Mouse (Mus musculus): Measurements from ENCODE around the gene Srcap. TPM values are rescaled to one million over a fixed set of nuclear protein-coding genes. Genes with fewer than 3 reads are reported as not detected.

Gene Srcap
- polyA plus RNA-seq, 1 experiment from 2014 or later = 52.1 TPM

DNA sequence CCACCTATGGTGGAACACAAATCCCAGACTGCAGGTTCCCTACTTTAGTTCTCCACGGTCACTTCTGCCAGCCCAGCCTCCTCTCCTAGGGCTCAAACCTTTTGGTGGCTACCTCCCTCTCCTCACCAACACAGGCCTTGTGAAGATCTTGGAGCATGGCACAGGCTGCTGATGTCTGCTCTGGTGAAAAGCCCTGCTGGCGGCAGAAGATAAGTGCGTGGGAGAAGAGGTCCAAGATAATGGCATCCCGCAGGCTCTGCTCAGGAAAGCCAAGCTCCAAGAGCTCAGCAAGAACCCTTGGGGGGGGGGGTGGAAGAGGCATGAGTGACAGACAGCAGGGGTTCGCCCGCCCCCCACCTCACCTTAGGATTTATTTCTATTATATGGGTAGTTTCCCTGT, 74.4 kb downstream of the Srcap start:
- Histone ChIP-seq H3K27me3 (ENCODE audit: control insufficient read depth, insufficient read depth, low read length) (no peaks in the 10 kb centered on the region), H3K4me3 (ENCODE audit: low read depth, low read length) (no peak overlapping the region), H3K4me2 (no peak overlapping the region), H3K27ac (ENCODE audit: low read depth, low read length) (no peak overlapping the region), H3K36me3 (ENCODE audit: control insufficient read depth, insufficient read depth, low read length) (peaks cover 16% of the 10 kb centered on the region), H3K9ac (ENCODE audit: low read length) (no peak overlapping the region), H3K9me3 (ENCODE audit: control insufficient read depth, low read length) (no peaks in the 10 kb centered on the region), H3K4me1 (ENCODE audit: control insufficient read depth, insufficient read depth, low read length) (peaks cover 13% of the 10 kb centered on the region)
- 97% methylated on average over 6 of the region's 6 CpGs for WGBS
- DNase-seq (ENCODE audit: low spot score, missing footprints) (no peak), ATAC-seq (ENCODE audit: low FRiP score) (no peak)

DNA sequence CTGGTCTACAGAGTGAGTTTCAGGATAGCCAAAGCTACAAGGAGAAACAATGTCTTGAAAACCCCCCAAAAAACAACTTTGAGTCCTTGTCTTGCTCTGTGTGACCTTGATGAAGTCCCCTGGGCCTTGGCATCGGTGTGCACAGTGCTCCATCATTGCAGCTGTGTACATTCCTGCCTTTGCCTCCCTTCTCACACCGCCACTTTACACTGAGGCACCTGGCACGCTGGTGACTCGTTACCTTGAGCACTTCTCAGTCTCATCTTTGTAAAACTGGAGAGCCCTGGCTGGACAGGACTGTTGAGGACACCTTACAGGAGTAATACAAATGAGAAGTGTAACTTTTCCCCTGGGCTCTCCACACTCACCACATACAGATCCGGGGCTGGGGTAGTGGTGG, 75.4 kb downstream of the Srcap start:
- no peaks in the 10 kb centered on the region for H3K9me3 ChIP-seq (ENCODE audit: control insufficient read depth, low read length)
- H3K36me3 ChIP-seq (ENCODE audit: control insufficient read depth, insufficient read depth, low read length) = peaks cover 23% of the 10 kb centered on the region
- ATAC-seq (ENCODE audit: low FRiP score) (no peak), DNase-seq (ENCODE audit: low spot score, missing footprints) (no peak)
- 74% methylated on average over 5 of the region's 5 CpGs for WGBS
- H3K4me2 ChIP-seq = peak overlapping the region; percentile 88
- H3K27ac ChIP-seq (ENCODE audit: low read depth, low read length) = no peak overlapping the region
- peak overlapping the region; percentile 82; the same call in 1 of the 2 replicates for H3K4me3 ChIP-seq (ENCODE audit: low read depth, low read length)
- peak overlapping the region; percentile 60 for H3K9ac ChIP-seq (ENCODE audit: low read length)
- H3K27me3 ChIP-seq (ENCODE audit: control insufficient read depth, insufficient read depth, low read length) = no peaks in the 10 kb centered on the region
- peaks cover 13% of the 10 kb centered on the region for H3K4me1 ChIP-seq (ENCODE audit: control insufficient read depth, insufficient read depth, low read length)

DNA sequence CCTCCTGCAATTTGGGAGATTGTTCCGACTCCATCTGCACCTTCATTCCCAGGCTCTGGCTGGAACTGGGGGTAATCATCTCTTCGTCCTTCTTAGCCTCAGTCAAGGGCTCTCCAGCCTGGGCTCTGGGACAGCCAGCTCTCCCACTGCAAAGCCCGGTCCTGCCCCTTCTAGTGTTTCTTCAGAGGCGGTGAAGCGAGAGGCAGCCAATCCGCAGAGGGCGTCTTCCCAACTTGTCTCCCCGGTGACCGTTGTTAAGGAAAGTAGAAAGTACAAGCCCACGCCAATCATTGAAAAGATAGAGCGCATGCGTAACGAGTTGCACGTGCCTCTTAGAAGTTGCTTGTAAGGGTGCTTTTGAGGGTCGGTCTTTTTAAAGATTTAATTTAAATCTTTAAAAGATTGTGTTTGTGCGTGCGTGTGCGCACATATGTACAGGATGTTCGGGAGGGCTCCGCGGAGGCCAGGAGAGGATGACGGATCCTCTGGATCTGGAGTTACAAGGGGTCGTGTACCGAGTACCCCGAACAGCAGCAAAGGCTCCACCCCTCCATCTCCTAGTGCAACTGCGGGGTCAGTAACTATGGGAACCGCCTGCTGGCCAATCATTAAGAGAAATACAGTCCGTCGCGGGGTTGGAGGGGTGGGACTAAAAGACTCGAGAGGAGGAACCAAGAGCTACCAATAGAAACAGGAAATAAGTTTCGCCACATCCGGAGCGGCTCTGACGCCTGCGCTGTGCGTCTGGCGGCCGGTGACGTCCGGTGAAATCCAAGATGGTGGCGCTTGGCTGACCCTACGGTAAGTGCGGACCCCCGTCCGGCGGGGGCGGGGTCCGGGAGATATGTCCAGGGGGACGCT, 76.5 kb downstream of the Srcap start, which contains the start of the genes Ccdc189 and Rnf40:
Ccdc189 (minus strand) TSS at position 585 of the 861 bp plus-strand sequence.
Rnf40 (plus strand) TSS at position 757 of the 861 bp plus-strand sequence.
- peak within 1 kb of the TSS; percentile 82 for H3K4me3 ChIP-seq (ENCODE audit: low read depth, low read length)
- H3K27ac ChIP-seq (ENCODE audit: low read depth, low read length) = peak within 1 kb of the TSS; percentile 65
- DNase-seq (ENCODE audit: low spot score, missing footprints) (peak; percentile 98), ATAC-seq (ENCODE audit: low FRiP score) (peak; percentile 98)
- H3K9me3 ChIP-seq (ENCODE audit: control insufficient read depth, low read length) = no peaks in the 10 kb centered on the region
- H3K27me3 ChIP-seq (ENCODE audit: control insufficient read depth, insufficient read depth, low read length) = no peaks in the 10 kb centered on the region
- peak within 1 kb of the TSS; percentile 88 for H3K4me2 ChIP-seq
- peak within 1 kb of the TSS; percentile 81 for H3K9ac ChIP-seq (ENCODE audit: low read length)
- WGBS = under 1% methylated on average over 50 of the region's 50 CpGs
- H3K4me1 ChIP-seq (ENCODE audit: control insufficient read depth, insufficient read depth, low read length) = peaks cover 13% of the 10 kb centered on the region
- peaks cover 19% of the 10 kb centered on the region for H3K36me3 ChIP-seq (ENCODE audit: control insufficient read depth, insufficient read depth, low read length)

DNA sequence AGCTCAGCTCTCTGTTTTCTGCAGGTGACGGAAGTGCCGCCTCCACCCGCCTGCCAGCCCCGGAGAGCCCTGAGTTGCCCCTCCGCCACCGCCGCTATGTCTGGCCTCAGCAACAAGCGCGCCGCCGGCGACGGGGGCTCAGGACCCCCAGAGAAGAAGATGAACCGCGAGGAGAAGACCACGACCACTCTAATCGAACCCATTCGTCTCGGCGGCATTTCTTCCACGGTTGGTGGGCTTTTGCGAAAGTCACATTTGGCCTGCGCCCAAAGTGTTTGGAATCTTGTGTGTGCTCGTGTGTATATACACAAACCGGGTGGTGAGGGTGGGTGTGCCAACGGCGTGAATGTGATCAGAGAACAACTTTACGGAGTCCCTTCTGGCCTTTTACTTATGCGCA, 77.1 kb downstream of the Srcap start:
- DNase-seq (ENCODE audit: low spot score, missing footprints) = peak; percentile 88
- H3K9me3 ChIP-seq (ENCODE audit: control insufficient read depth, low read length) = no peaks in the 10 kb centered on the region
- ATAC-seq (ENCODE audit: low FRiP score) = no peak
- peak overlapping the region; percentile 88 for H3K4me2 ChIP-seq
- peaks cover 15% of the 10 kb centered on the region for H3K36me3 ChIP-seq (ENCODE audit: control insufficient read depth, insufficient read depth, low read length)
- no peak overlapping the region for H3K27ac ChIP-seq (ENCODE audit: low read depth, low read length)
- no peaks in the 10 kb centered on the region for H3K27me3 ChIP-seq (ENCODE audit: control insufficient read depth, insufficient read depth, low read length)
- peak overlapping the region; percentile 81 for H3K9ac ChIP-seq (ENCODE audit: low read length)
- WGBS = 6% methylated on average over 29 of the region's 29 CpGs
- peak overlapping the region; percentile 82 for H3K4me3 ChIP-seq (ENCODE audit: low read depth, low read length)
- peaks cover 13% of the 10 kb centered on the region for H3K4me1 ChIP-seq (ENCODE audit: control insufficient read depth, insufficient read depth, low read length)

DNA sequence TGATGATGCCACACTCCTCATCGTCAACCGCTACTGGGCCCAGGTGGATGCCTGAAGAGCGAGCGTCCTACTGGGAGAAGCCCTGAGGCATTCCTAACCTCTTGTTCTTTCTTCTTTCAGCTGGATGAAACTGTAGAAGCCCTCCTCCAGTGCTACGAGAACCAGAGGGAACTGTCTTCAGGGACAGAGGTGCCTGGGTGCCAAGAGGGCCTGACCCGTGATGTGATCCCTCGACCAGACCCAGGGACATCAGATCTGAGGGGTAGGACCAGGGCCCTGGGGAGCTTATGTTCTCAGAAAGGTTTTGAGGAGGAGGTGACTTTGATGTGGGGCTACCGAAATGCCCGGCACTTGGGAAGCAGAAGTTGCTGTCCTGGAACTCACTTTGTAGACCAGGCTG, 77.9 kb downstream of the Srcap start:
- peak overlapping the region; percentile 81; the same call in 1 of the 2 replicates for H3K9ac ChIP-seq (ENCODE audit: low read length)
- no peaks in the 10 kb centered on the region for H3K27me3 ChIP-seq (ENCODE audit: control insufficient read depth, insufficient read depth, low read length)
- peak overlapping the region; percentile 82 for H3K4me3 ChIP-seq (ENCODE audit: low read depth, low read length)
- peaks cover 13% of the 10 kb centered on the region for H3K4me1 ChIP-seq (ENCODE audit: control insufficient read depth, insufficient read depth, low read length)
- H3K9me3 ChIP-seq (ENCODE audit: control insufficient read depth, low read length) = no peaks in the 10 kb centered on the region
- DNase-seq (ENCODE audit: low spot score, missing footprints) = no peak
- 93% methylated on average over 9 of the region's 9 CpGs for WGBS
- H3K36me3 ChIP-seq (ENCODE audit: control insufficient read depth, insufficient read depth, low read length) = peaks cover 18% of the 10 kb centered on the region
- peak overlapping the region; percentile 88 for H3K4me2 ChIP-seq
- no peak overlapping the region for H3K27ac ChIP-seq (ENCODE audit: low read depth, low read length)
- no peak for ATAC-seq (ENCODE audit: low FRiP score)

DNA sequence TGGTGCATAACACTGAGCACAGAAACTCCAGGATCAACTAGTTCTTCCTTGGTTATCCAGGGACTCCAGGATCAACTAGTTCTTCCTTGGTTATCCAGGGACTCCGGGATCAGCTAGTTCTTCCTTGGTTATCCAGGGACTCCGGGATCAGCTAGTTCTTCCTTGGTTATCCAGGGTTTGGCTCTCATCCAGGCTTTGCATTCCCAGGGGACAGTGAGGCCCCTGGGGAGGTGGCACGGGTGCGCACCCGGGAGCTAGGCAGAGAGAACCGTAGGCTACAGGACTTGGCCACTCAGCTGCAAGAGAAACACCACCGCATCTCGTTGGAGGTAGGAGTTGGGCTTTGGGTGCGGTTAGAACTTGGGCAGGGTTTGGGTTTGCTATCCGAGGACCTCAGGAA, 79.3 kb downstream of the Srcap start:
- WGBS = 94% methylated on average over 10 of the region's 10 CpGs
- H3K36me3 ChIP-seq (ENCODE audit: control insufficient read depth, insufficient read depth, low read length) = peaks cover 31% of the 10 kb centered on the region

DNA sequence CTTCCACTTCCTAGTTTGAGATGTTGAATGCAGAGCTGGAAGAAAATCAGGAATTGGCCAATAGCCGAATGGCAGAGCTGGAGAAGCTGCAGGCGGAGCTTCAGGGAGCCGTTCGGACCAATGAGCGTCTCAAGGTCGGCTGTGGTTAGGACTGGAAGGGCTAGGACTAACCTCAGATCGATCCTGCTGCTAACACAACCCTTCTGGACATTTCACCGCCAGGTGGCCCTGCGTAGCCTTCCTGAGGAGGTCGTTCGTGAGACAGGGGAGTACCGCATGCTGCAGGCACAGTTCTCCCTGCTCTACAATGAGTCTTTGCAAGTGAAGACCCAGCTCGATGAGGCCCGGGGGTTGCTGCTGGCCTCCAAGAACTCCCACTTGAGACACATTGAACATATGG, 80.8 kb downstream of the Srcap start:
- 89% methylated on average over 14 of the region's 14 CpGs for WGBS
- Histone ChIP-seq H3K9ac (ENCODE audit: low read length) (no peak overlapping the region), H3K27me3 (ENCODE audit: control insufficient read depth, insufficient read depth, low read length) (no peaks in the 10 kb centered on the region), H3K4me2 (no peak overlapping the region), H3K27ac (ENCODE audit: low read depth, low read length) (no peak overlapping the region), H3K9me3 (ENCODE audit: control insufficient read depth, low read length) (no peaks in the 10 kb centered on the region), H3K4me3 (ENCODE audit: low read depth, low read length) (no peak overlapping the region), H3K36me3 (ENCODE audit: control insufficient read depth, insufficient read depth, low read length) (peaks cover 43% of the 10 kb centered on the region), H3K4me1 (ENCODE audit: control insufficient read depth, insufficient read depth, low read length) (peaks cover 7% of the 10 kb centered on the region)
- ATAC-seq (ENCODE audit: low FRiP score) (no peak), DNase-seq (ENCODE audit: low spot score, missing footprints) (no peak)

More for the DNA sequence above, 79.3 kb downstream of the Srcap start:
- no peak overlapping the region for H3K4me3 ChIP-seq (ENCODE audit: low read depth, low read length)
- H3K27me3 ChIP-seq (ENCODE audit: control insufficient read depth, insufficient read depth, low read length) = no peaks in the 10 kb centered on the region
- H3K27ac ChIP-seq (ENCODE audit: low read depth, low read length) = no peak overlapping the region
- ATAC-seq (ENCODE audit: low FRiP score) (no peak), DNase-seq (ENCODE audit: low spot score, missing footprints) (no peak)
- no peak overlapping the region for H3K4me2 ChIP-seq
- no peak overlapping the region for H3K9ac ChIP-seq (ENCODE audit: low read length)
- no peaks in the 10 kb centered on the region for H3K9me3 ChIP-seq (ENCODE audit: control insufficient read depth, low read length)
- peaks cover 13% of the 10 kb centered on the region for H3K4me1 ChIP-seq (ENCODE audit: control insufficient read depth, insufficient read depth, low read length)

DNA sequence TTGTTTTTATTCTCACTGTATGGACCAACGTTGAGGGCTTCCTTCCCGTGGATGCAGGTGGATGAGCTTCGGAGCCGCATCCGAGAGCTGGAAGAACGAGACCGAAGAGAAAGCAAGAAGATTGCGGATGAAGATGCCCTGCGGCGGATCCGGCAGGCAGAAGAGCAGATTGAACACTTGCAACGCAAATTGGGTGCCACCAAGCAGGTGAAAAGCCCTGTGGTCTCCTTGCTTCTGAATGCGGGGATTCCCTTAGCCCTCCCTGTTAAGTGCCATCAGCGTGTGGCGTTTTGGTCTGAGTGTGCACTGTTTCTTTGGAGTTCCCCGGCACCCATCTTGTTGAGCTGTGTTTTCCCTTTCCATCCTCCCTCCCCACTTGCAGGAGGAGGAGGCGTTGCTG, 85.0 kb downstream of the Srcap start:
- Histone ChIP-seq H3K27ac (ENCODE audit: low read depth, low read length) (no peak overlapping the region), H3K4me2 (no peak overlapping the region), H3K9me3 (ENCODE audit: control insufficient read depth, low read length) (no peaks in the 10 kb centered on the region), H3K9ac (ENCODE audit: low read length) (no peak overlapping the region), H3K4me1 (ENCODE audit: control insufficient read depth, insufficient read depth, low read length) (no peaks in the 10 kb centered on the region), H3K4me3 (ENCODE audit: low read depth, low read length) (no peak overlapping the region), H3K27me3 (ENCODE audit: control insufficient read depth, insufficient read depth, low read length) (no peaks in the 10 kb centered on the region), H3K36me3 (ENCODE audit: control insufficient read depth, insufficient read depth, low read length) (peaks cover 43% of the 10 kb centered on the region)
- ATAC-seq (ENCODE audit: low FRiP score) = no peak
- DNase-seq (ENCODE audit: low spot score, missing footprints) = no peak
- 93% methylated on average over 17 of the region's 17 CpGs for WGBS

DNA sequence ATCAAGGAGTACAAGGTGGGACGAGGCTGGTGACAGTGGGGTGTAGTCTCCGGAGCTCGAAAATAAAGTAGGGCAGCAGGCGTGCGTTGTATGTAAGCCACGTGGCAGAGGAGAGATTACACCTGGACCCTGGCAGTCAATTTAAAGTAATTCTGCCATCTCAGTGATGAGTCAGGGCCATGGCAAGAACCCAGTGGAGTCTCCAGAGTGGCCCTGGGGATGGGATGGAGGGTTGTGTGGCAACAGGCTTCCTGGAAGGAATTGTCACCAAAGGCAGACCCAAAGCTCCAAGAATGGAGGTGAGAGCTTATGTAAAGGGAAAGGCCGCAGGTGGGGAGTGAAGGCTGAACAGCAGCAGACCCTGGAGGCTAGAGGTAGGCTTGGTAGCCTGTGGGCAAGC, 88.8 kb downstream of the Srcap start:
- Histone ChIP-seq H3K27me3 (ENCODE audit: control insufficient read depth, insufficient read depth, low read length) (no peaks in the 10 kb centered on the region), H3K4me2 (no peak overlapping the region), H3K36me3 (ENCODE audit: control insufficient read depth, insufficient read depth, low read length) (peaks cover 38% of the 10 kb centered on the region), H3K9me3 (ENCODE audit: control insufficient read depth, low read length) (no peaks in the 10 kb centered on the region), H3K4me3 (ENCODE audit: low read depth, low read length) (no peak overlapping the region), H3K9ac (ENCODE audit: low read length) (no peak overlapping the region), H3K27ac (ENCODE audit: low read depth, low read length) (no peak overlapping the region), H3K4me1 (ENCODE audit: control insufficient read depth, insufficient read depth, low read length) (no peaks in the 10 kb centered on the region)
- WGBS = 94% methylated on average over 7 of the region's 7 CpGs
- no peak for DNase-seq (ENCODE audit: low spot score, missing footprints)
- no peak for ATAC-seq (ENCODE audit: low FRiP score)
